Mouse (Mus musculus): ENCODE results near the gene Hopx. TPM values are rescaled to one million over a fixed set of nuclear protein-coding genes. Genes with fewer than 3 reads are reported as not detected.

Gene Hopx
- total RNA-seq, 2 experiments from 2014 or later, result 9.7 to 9.8 TPM

DNA sequence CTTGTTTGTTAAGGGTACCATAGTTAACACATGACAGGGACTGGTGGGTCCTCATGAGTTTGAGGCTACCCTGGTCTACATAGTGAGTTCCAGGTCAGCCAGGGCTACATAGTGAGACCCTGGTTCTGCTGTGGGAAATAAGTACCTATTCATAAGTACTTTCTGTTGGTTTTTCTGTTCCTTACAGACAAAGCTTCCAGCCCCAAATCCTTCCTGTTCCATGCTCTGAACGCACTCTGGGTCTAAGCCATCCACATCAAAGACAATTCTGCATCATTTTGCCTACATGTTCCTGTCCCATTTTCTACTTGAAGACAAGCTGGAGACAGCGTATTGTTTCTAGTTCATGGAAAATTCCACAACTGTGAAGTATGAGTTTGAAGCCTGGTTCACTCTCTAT lies 20.0 kb upstream of the Hopx start:
- intact Hi-C loops (cut with DNase I; ENCODE audit: low total_unique reads), result no loop called here

DNA sequence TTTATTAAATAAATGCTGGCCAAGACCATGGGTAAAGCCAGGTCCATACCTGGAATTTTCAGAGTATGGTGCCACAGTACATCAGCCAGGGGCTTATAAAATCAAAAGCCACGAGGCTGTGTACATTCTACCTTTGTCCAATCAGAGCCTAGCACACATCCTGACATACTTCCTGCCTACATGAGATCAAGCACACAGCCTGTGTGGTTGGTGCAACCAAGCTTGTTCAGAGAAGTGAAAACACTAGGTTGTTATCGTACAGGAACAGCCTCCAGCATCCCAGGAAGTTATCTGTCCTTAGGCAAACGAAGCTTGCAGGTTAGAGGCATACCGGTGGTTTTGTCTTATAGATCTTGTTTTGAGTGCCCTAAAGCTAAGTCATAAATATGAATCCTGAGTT lies 19.5 kb upstream of the Hopx start:
- no peak for DNase-seq
- intact Hi-C loops (cut with DNase I; ENCODE audit: low total_unique reads), result no loop called here

More for the DNA sequence above, 20.0 kb upstream of the Hopx start:
- no peak for DNase-seq

DNA sequence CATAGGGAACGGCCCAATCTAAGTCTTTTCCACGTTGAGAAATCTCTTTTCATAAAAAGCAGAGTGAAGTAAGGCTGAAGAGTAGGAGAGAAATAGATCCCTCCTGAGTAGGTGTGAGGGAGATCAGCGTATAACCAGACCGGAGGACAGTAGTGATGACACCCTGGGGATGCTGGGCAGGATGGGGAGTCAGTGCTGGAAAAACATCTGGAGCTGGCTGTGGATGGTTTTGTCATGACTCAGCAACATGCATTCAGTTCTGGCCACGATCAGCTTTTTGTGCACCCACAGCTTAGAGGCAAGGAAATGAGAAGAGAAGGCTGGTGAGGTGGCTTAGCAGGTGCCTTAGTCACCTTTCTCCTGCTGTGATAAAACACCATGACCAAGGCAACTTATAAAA lies 19.0 kb upstream of the Hopx start:
- peak; percentile 37 for DNase-seq
- intact Hi-C loops (cut with DNase I; ENCODE audit: low total_unique reads), result no loop called here

DNA sequence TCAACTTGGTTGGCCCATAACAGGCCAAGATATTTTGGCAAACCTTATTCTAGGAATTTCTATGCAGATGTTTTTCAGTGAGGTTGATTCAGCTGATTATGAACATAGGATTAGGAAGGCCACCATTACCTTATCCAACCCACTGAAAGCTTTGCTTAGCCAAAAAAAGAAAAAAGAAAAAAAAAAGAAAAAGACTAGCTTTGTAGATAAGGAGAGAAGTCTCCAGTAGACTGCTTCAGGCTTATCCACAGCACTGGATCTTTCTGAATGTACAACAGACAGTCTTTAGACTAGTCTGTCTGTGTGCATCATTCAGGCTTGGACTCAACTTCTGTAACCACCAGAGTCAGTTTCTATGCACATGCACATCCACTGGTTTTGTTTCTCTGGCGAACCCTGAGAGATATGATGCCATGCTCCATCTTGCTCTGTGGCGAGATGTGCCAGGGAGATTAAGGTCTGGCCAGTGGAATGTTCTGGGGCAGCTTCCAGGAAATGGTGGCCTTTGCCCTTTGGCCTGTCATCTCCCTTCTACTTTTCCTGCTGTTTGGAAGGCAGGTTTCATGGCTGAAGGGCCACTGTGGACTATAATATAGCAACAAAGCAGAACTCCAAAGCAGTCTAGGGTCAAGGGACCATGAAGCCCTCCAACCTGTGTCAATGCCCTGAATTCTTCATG lies 17.7 kb upstream of the Hopx start:
- peak; percentile 69 for DNase-seq
- intact Hi-C loops (cut with DNase I; ENCODE audit: low total_unique reads), result no loop called here

DNA sequence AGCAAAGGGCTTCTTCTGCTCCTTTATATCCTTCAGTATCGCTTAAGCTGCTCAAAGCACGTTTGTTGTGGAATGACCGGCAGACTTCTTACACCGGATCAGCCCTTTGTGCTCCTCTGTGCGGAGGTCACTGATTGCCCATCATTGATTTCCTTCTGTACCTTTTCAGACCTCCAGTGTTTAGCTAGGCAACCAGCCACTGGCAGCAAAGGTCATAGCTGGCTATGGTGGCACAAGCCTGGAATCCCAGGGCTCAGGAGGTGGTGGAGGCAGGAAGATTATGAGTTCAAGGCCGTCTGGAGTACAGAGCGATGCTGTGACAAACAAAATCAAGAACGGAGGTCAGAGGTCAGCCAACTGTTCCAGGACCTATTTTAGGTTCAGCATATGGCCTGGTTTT lies 17.0 kb upstream of the Hopx start:
- no peak for DNase-seq
- intact Hi-C loops (cut with DNase I; ENCODE audit: low total_unique reads), result no loop called here

DNA sequence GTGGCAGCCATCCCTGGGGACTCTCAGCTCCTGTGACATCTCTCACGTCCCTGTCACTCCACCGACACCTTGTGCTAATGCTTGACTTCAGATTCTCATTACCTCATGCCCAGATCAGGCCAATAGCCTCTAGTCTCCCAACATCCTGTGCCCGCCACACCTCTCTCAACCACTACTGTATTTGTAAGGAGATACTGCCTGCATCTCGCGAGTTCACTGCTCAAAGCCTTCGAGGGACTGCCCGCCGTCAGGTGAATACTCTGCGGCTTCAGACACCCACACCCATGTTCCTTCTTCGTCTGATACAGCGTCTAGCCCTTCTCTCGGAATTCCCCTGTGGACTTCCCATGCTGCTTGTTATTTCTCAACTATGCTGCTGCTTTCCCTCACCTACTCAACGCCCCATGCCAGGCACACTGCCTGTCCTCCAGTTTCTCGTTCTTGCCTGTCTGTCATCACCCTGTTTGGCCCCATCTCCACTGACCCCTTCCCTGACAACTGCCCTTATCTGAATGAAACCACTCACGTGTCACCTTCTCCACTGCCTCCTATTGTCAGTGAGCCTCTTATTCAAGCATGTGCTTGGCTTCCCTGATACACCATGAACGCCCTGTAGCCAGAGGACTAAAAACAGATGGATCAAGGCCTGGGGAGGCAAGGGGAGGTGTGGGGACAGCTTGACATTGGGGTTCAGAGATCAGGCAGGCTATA lies 15.5 kb upstream of the Hopx start:
- intact Hi-C loops (cut with DNase I; ENCODE audit: low total_unique reads), result no loop called here
- no peak for DNase-seq

DNA sequence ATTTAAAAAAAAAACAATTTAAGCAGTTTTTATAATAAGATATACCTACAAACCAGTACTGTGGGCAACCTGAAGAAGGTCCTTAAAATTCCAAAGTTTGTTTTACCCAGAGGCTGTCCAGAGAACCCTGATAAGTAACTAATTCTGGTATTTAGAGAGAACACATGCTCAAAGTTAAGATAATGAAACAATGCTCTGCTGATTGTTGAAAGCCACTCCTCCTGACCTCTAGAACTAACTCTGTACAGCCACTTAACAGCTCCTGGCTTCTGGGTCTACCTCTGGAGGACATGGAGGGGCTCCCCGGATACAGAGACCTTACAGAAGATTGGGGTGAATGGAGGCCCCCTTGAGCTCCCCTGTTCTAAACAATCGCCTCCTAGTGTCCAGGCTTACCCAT lies 15.0 kb upstream of the Hopx start:
- intact Hi-C loops (cut with DNase I; ENCODE audit: low total_unique reads), result no loop called here
- no peak for DNase-seq

DNA sequence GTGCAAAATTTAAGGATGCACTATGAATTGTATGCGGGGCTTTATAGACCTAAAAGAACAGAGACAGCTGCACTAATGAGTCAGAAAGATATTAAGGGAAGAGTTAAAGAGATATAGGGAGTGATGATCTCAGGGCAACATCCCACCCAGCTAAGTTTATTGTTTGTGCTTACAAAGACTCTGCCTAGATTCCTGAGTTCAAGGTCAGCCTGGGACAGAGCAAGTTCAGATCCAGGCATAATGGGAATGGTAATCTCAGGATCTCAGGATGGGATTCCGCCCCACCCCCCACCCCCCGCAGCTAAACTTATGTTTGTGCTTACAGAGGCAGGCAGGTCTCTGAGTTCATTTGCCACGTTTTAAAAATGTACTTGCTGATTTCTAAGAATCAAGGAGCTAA lies 13.9 kb upstream of the Hopx start:
- DNase-seq, result no peak
- intact Hi-C loops (cut with DNase I; ENCODE audit: low total_unique reads), result no loop called here

DNA sequence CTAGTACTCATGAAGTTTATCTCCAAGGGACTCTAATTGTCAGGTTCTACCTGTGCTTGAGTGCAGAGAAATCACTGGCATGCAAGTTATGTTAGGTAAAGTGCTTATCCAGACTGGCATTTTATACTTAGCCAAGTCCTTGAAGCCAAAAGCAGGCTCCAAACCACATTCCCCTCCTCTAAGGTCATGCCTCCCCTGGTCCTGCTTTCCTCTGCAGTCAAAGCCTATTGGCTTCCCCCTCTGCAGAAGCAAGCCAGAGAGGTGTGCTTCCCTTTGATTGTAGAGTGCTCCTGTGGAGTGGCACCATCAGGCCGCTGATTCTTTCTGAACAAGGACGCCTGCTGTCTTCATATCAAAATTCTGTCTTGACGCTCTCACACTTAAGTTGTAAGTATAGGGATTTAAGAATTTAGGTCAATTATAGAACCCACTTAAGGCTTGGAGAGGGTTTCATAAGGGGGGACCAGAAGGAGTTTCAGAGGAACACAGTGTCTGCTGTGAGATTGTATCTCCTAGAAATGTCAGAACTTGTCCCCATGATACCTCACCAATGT lies 11.6 kb upstream of the Hopx start:
- DNase-seq, result no peak
- intact Hi-C loops (cut with DNase I; ENCODE audit: low total_unique reads), result no loop called here

DNA sequence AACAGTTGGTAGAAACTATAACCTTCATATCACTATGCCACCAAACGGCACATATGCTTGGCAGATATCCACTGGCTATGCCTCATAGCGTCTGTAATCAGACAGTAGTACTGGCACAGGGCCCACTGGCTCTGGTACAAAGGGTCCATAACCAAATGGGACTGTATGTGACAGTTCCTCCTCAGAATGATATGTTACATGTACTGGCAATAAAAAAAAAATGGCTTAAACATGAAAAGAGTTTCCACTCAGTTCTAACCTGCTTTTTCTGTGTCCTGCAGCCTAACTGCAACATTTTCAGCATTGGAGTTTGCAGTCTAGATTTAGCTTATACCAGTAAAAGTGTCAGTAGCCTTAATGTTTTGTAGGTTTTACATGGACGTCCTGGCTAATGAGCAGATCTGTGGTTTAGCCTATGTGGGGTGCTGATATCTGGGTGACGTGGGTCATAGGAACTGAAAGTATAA lies 9.9 kb upstream of the Hopx start:
- intact Hi-C loops (cut with DNase I; ENCODE audit: low total_unique reads), result no loop called here
- DNase-seq, result no peak

DNA sequence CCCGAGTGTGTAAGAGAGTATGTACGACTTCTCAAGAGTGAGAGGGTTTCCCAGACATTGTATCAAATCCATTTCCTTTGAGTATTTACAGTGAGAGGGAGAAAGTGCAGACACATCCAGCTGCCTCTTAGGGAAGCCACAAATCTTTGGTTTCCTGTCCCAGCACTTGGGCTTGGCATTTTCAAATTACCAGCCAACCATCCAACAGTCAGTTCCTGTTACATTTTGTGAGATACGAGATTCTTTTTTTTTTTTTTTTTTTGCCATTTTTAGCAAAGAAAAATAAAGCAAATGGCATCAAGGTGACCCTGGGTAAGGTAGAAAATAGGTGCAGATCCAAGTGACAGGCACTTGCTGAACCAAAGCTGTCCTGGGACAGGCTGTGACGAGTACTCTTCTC lies 9.2 kb upstream of the Hopx start:
- intact Hi-C loops (cut with DNase I; ENCODE audit: low total_unique reads), result no loop called here
- DNase-seq, result no peak

DNA sequence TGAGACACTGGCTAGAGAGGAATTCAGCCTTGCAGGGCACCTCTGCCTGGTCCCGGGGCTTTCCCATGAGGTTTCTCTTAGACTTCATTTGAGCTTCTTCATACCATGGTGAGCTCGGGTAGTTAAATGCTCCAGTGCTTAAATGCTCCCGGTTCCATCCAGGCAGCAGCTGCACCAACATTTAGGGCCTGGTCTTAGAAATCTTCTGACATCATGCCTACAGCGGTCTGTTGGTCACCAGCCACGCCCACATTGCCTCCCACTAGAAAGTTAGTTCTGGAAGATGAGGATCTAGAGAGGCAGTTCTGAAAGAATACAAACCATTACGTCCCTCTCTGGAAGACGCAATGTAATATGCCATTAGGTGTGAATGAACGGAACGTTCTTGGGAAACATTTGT lies 8.7 kb upstream of the Hopx start:
- DNase-seq, result no peak
- intact Hi-C loops (cut with DNase I; ENCODE audit: low total_unique reads), result no loop called here

DNA sequence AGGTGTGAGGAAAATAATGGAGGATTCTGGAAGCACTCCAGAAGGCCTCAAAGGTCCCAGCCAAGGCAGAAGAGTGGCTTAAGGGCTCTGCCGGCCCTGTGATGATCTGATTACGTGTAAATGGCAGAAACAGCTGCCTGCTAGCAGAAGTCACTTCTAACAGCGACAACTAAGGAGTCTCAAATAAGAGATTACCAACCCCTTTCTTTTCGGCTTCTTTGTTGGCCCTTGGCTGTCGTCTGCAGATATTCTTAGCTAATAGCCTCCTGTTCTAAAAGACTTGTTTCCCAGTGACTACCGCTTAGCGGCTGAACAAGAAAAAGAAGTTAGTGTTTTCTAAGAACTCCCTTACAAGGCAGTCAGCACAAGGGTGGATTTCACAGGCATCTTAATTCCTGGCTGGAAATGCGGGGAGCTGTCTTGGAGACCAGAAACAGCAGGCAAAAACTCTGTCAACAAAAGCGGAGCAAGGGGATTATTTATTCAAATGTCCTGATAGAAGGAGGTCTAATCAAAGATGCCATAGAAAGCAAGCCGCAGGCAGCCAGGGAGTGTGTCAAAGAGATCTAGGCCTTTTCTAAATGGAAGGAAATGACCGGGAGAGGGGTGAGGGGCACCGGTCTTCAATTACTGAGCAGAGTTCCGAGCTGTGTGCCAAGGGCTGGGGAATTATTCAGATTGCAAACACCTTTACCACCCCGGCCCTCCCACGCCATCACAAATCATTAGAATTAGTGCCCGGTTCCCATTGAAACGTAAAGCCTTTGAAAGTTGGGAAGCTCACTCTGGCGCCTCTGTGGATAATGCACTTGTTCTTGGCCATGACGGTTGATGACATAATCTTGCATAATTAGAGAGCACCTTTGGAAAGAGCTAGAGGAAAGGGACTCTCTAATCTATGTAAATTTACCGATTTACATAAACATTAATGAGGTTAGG lies 7.6 kb upstream of the Hopx start:
- no peak for DNase-seq
- intact Hi-C loops (cut with DNase I; ENCODE audit: low total_unique reads), result no loop called here

DNA sequence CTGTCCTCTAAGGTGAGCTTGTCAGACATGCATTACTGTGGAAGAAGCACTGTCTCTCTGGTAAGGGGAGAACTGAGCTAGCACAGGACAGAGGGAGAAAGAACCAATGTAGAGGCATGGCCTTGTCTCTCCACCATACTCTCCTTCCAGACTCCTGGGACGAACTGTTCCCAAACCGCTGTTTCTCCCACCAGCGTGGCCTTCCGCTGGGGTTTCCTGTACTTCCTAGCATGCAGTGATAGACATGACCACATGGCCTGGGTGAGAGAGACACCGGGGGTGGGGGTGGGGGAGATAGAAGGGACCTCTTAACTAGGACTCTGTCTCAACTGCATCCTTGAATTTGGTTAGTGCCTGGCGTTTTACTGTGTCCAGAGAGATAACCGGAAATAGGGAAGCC lies 5.8 kb upstream of the Hopx start:
- intact Hi-C loops (cut with DNase I; ENCODE audit: low total_unique reads), result no loop called here
- DNase-seq, result no peak

DNA sequence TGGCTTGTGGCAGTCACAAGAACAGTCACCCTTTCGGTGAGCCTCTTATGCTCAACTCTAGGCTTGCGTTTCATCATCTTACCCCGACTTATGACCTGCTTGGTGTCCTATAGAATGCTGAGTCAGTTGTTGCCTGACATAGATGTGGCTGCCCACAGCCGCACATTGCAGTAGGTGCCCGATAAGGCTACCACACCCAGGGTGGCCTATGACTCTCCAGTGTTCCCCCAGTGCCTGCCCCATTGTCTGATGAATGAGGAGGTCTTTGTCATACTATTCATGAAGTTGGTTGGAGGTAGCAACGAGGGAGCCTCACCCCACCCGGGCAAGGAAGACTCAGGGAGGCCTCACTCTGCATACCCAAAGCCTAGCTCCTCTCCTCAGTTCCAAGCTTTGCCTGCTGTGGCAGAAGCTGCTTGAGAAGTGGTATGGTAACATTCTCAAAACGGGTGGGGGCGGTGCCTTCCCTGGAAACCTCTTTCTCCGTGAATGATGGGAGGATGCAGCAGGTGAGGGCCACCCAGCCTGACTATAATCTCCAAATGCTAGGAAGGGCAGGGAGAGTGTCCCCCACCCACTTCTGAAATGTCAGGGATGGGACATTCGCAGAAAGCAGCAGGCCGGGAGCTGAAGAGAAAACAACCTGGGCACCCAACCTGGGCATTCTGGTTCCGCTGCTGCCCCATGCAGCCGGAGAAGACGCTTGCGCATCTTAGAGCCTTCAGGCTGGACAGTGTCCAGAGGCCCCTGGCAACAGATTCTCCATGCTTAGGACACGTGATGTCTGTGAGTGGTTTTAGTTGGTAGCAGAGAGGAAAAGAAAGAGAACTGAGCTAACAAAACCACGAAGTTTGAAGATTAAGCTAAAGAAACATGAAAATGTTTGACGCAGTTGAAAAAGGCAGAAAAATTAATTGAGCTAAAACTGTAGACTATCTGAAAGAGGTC lies 4.8 kb upstream of the Hopx start:
- intact Hi-C loops (cut with DNase I; ENCODE audit: low total_unique reads), result no loop called here

DNA sequence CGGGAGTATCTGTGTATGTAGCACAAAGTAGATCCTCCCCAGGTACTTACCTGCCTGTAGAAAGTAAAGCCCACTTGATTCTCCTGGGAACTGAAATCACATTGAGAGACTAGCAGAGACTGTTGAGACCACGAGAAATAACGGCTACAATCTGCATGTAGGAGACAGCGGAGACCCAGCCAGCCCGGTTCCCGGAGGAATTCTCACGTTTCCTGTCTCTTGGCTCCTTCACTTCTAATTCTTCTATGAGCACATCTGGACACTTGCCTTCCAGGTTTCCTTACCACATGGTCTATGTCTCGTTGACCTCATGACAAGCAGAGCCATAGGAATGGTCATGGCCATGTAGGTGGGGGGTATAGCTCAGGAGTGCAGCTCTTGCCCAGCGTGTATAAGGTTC lies 811 bp upstream of the Hopx start:
- intact Hi-C loops (cut with DNase I; ENCODE audit: low total_unique reads), result no loop called here
- peak; percentile 48 for DNase-seq

More for the DNA sequence above, 4.8 kb upstream of the Hopx start:
- DNase-seq, result no peak

DNA sequence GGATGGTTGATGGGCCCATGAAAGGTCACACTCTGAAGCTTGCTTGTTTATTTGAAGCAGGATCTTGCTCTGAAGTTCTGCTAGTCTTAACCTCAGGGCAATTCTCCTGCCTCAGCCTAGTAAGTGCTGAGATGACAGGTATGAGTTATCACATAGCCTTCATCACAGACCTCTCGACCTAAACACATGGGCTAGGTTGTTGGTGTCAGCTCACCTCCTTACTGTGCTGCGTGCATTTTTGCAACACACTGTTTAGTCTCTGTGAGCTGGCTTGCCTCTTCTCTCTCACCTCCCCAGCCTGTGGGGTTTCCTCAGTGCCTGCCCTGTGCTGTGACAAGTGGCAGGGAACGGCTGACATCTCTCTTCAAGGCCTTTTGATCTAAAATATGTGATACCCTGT lies 1.1 kb downstream of the Hopx start:
- DNase-seq, result no peak
- intact Hi-C loops (cut with DNase I; ENCODE audit: low total_unique reads), result no loop called here

DNA sequence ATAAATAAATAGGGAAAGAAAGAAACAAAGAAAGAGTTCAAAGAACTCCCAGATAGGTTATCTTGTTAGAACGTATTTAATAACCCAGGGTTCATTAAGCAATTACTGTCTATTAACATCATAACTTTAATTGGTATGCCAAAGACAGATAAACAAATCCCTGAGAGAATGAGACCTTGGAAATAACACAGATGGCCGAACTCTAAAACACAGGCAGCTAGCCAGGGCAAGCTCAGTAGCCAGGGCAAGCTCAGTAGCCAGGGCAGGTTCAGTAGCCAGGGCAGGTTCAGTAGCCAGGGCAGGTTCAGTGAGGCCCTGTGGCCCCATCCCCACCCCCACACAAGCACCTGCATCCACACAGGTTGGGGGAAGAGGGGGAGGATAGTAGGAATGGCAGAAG lies 2.9 kb downstream of the Hopx start:
- intact Hi-C loops (cut with DNase I; ENCODE audit: low total_unique reads), result no loop called here
- DNase-seq, result no peak

DNA sequence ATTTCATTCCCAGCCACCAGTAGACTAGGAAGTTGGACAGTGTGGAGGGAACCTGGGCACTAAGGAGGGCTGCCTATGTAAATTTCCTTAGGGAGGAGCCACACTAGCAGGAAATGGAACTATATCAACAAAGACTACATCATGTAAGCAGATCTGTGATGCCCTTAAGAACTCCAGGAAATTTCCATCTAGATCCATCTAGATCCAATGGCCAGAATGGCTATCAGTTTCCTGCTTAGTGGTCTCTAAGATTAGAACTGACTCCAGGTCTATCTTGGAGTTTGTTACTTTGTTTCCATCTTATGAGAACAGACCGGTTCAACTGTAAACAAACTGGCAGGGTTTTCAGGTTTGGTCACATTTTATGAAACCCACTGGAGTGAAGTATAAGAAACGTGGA lies 5.1 kb downstream of the Hopx start:
- intact Hi-C loops (cut with DNase I; ENCODE audit: low total_unique reads), result no loop called here
- no peak for DNase-seq

Measured in gastrocnemius, postnatal 14 days (tissue).